Mouse (Mus musculus) kidney, adult 9 months (tissue): ENCODE results near the gene Slc6a20a.
A peak's percentile ranks its signal among the peaks of the same experiment; 100 is the strongest.

Source experiments
- DNase-seq: peaks from one replicate; pipeline ENCODE4 v3.0.0; 2022

Slc6a20a gene

DNA sequence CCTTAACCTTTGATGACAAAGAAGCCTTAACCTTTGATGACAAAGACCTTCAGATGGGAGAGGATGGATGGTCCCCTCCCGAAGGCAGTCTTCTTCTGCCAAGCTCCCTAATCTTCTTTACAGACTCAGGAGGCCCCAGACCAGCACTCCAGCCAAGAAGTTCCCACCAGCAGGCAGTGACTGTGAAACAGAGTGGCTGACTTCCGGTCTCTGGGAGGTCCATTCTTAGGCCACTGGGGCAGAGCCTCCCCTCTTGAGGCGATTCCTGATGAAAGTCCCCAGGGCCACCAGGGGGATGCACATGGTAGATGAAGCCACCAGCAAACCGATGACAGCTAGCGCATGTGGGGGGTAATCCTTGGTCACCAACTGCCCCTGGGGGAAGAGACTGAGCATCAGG lies 41.9 kb downstream of the Slc6a20a start:
- no peak for DNase-seq

GRCm38 (mm10) chr9:123632993-123633392 lies 45.7 kb downstream of the Slc6a20a start:
- DNase-seq = peak; percentile 84

GRCm38 (mm10) chr9:123632281-123632680 lies 46.4 kb downstream of the Slc6a20a start, which contains the start of gene Slc6a20b:
TSS of gene Slc6a20b (minus strand) at chr9:123632565.
- DNase-seq = peak; percentile 89

- no peak for DNase-seq
These were observed 47.0 kb downstream of the Slc6a20a start for GRCm38 (mm10) chr9:123631666-123632065.

DNA sequence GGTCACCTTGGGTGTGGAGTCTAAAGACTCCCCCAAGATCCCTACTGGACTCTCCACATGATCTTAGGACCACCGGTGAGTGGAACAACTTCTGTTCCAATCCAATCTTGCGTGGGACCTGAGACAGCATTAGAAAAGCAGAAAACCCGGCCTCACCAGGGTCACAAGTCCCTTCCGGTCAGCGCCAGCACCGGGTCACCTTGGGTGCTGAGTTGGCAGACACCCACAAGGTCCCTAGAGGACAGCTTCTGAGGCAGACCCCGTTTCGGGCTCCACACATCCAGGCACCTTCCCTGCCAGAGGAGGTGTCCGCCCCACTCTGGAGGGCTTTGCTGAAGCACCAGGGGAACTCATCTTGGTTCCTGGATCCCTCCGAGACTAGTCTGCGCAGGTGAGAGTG lies 52.9 kb downstream of the Slc6a20a start:
- DNase-seq = peak; percentile 79

GRCm38 (mm10) chr9:123624741-123625140 lies 53.9 kb downstream of the Slc6a20a start:
- DNase-seq = peak; percentile 66

DNA sequence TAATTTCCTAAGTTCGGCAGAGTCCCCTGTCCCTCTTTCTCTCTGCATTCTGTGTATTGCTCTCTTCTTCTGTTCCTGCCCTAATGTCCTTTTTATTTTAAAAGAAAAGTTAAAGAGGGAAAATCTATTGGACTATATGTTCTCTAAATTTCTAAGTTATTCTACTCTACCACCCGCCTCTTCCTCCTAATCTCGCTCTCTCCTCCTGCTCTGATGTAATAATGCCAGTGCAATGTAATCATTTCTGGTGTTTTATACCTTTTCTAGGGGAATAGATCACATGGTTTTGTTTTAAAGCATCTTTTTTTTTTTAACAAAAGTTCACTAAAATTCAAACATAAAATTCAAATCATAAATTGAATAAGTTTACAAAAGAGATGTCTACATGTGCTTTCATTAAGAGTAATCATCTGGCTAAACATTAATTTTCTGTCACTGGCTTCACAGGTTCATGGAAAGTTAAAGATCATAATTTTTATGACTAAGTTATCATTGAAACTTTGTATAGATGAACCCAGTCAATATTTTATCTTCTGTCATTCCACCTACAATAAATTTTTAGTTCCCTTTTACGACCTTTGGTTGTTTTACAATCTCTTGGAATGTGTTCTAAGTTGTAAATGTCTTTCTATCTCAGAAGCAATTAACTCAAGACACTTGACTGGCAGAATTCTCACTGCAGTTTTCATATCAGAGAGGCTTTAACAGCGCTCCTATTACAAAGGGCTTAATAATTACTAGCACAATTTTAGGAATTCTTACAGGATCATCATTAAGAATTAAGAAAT lies 58.2 kb downstream of the Slc6a20a start:
- no peak for DNase-seq

DNA sequence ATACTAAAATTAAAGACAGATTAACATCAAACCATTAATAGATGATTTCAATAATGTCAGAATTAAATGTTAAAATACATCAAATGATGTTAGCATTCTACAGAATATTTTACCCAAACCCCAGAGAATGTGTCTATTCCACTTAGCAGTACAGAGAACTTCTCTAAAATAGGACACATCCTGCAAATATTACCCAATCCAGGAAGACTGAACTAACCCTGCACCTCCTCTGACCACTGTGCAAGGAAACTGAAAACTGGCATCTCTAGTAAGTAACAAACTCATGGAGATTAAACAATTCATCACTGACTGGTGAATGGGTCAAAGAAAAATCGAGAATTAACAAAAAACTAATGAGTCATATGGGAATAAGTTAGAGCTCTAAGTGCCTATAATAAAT lies 77.2 kb downstream of the Slc6a20a start:
- DNase-seq = no peak

- DNase-seq = no peak
These were observed 81.3 kb downstream of the Slc6a20a start for GRCm38 (mm10) chr9:123597376-123597775.

DNA sequence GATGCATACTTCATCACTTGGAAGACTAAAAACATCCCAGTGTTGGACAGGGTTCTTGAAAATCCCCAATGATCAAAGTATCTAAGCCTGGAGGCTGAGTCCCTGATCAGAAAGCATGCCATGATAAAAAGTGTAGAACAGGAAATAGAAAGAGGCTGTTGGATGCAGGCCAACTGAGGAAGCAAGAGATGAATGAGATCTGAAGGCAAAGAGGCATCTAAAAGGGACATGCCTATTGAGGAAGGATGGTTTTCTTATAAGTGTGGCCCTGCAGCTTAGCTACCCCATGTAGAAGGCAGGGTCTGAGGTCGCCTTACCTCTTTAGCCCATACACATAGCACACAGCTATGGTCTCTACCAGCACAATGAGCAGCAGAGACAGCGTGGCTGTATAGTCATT lies 81.8 kb downstream of the Slc6a20a start:
- DNase-seq = no peak

GRCm38 (mm10) chr9:123595194-123595593 lies 83.5 kb downstream of the Slc6a20a start:
- DNase-seq = no peak

- peak; percentile 87 for DNase-seq
These were observed 89.3 kb downstream of the Slc6a20a start for GRCm38 (mm10) chr9:123589240-123589910.
